Mouse (Mus musculus): ENCODE data around the gene Hhatl. TPM values are rescaled to one million over a fixed set of nuclear protein-coding genes. Genes with fewer than 3 reads are reported as not detected.

Gene Hhatl
- total RNA-seq, 2 experiments from 2014 or later = 256 to 285 TPM

GRCm38 (mm10) chr9:121759091-121760081, 32.9 kb downstream of the Hhatl start, which contains the start of gene Zfp651:
TSS of gene Zfp651 (plus strand) at chr9:121759330.
- DNase-seq = peak; percentile 77

- DNase-seq = peak; percentile 47
These were observed 34.2 kb downstream of the Hhatl start for GRCm38 (mm10) chr9:121757835-121758814.

- DNase-seq = no peak
These were observed 34.9 kb downstream of the Hhatl start for GRCm38 (mm10) chr9:121757432-121757831.

GRCm38 (mm10) chr9:121756785-121757184, 35.5 kb downstream of the Hhatl start:
- DNase-seq = no peak

GRCm38 (mm10) chr9:121754624-121755023, 37.7 kb downstream of the Hhatl start:
- DNase-seq = no peak

GRCm38 (mm10) chr9:121752774-121753173, 39.5 kb downstream of the Hhatl start:
- DNase-seq = no peak

- no peak for DNase-seq
These were observed 48.3 kb downstream of the Hhatl start for GRCm38 (mm10) chr9:121744051-121744450.

- DNase-seq = no peak
These were observed 51.1 kb downstream of the Hhatl start for GRCm38 (mm10) chr9:121741168-121741567.

GRCm38 (mm10) chr9:121740490-121740889, 51.8 kb downstream of the Hhatl start:
- DNase-seq = no peak

Other genes starting within 250 kb of the Hhatl start
- under 1 TPM in 1 of 2 experiments, not detected in 1; 0.81 TPM for gene Lyzl4, start 150.4 kb downstream of the Hhatl start, total RNA-seq (2021)
- gene Vipr1, start 149.8 kb downstream of the Hhatl start, total RNA-seq (2021) = under 1 TPM; 0.61 to 0.99 TPM
- gene Sec22c, start 87.0 kb downstream of the Hhatl start, total RNA-seq (2021) = 1 to 10 TPM; 4.7 to 5.5 TPM
- 10 to 100 TPM; 80.2 to 85.8 TPM for gene Ss18l2, start 82.2 kb downstream of the Hhatl start, total RNA-seq (2021)
- 10 to 100 TPM; 36.5 to 57.9 TPM for gene Nktr, start 73.3 kb downstream of the Hhatl start, total RNA-seq (2021)
- 10 to 100 TPM; 72.2 to 76.5 TPM for gene Zfp651, start 33.2 kb downstream of the Hhatl start, total RNA-seq (2021)
- gene Klhl40, start 14.9 kb downstream of the Hhatl start, total RNA-seq (2021) = 100 to 1,000 TPM; 113 to 118 TPM
- gene Ccdc13, start 47.0 kb upstream of the Hhatl start, total RNA-seq (2021) = under 1 TPM; 0.79 to 0.85 TPM
- gene Higd1a, start 65.9 kb upstream of the Hhatl start, total RNA-seq (2021) = 10 to 100 TPM; 75.4 to 98.1 TPM
- gene Ackr2, start 105.8 kb upstream of the Hhatl start, total RNA-seq (2021) = 1 to 10 TPM; 1.6 to 2.2 TPM
- not detected for gene Cyp8b1, start 123.8 kb upstream of the Hhatl start, total RNA-seq (2021)
- 1 to 10 TPM; 6.4 to 7.8 TPM for gene Fam198a, start 158.5 kb upstream of the Hhatl start, total RNA-seq (2021)
- 1 to 10 TPM; 6.5 to 7.0 TPM for gene Pomgnt2, start 204.6 kb upstream of the Hhatl start, total RNA-seq (2021)